Mouse (Mus musculus) liver, postnatal 0 days (tissue): ENCODE data around the gene Rfx4. TPM values are rescaled to one million over a fixed set of nuclear protein-coding genes. Genes with fewer than 3 reads are reported as not detected.
A peak's percentile ranks its signal among the peaks of the same experiment; 100 is the strongest.

Source experiments
- ATAC-seq: fragments of 200-750 bp; cut with Nextera tagmentation; 2 replicates; pipeline ENCODE4 v1.8.0; 2017; ENCODE audit warnings: mild to moderate bottlenecking, moderate library complexity
- DNase-seq: peaks from one replicate; pipeline ENCODE4 v3.0.0-alpha.2; 2016
- H3K27ac ChIP-seq: fragments of 300-500 bp; sonication (generic); 2 replicates; pipeline ENCODE4 v1.5.1; 2014; ENCODE audit warnings: antibody characterized with exemption, moderate library complexity, mild to moderate bottlenecking, low read depth
- H3K27me3 ChIP-seq: fragments of 300-500 bp; sonication (generic); 2 replicates; pipeline ENCODE4 v1.6.1; 2014; ENCODE audit warnings: low read length, control low read depth, mixed read lengths; ENCODE audit not compliant: insufficient read depth
- H3K36me3 ChIP-seq: fragments of 300-500 bp; sonication (generic); replicated peaks from 2 replicates; pipeline ENCODE4 v1.6.1; 2014; ENCODE audit warnings: mild to moderate bottlenecking, control low read depth, low read length, moderate library complexity, mixed read lengths; ENCODE audit not compliant: insufficient read depth
- H3K4me1 ChIP-seq: fragments of 300-500 bp; sonication (generic); 2 replicates; pipeline ENCODE4 v1.6.1; 2014; ENCODE audit warnings: antibody characterized with exemption, mild to moderate bottlenecking, control low read depth; ENCODE audit not compliant: insufficient read depth
- H3K4me2 ChIP-seq: fragments of 300-500 bp; sonication (generic); 2 replicates; pipeline ENCODE4 v1.6.1; 2014; ENCODE audit warnings: low read depth, mild to moderate bottlenecking, low read length, moderate library complexity, mixed read lengths
- H3K4me3 ChIP-seq: fragments of 300-500 bp; sonication (generic); 2 replicates; pipeline ENCODE4 v1.5.1; 2014; ENCODE audit warnings: low read depth, low read length
- H3K9ac ChIP-seq: fragments of 300-500 bp; sonication (generic); replicated peaks from 2 replicates; pipeline ENCODE4 v1.6.1; 2014; ENCODE audit warnings: mild to moderate bottlenecking, moderate library complexity
- H3K9me3 ChIP-seq: fragments of 300-500 bp; sonication (generic); 2 replicates; pipeline ENCODE4 v1.6.1; 2016; ENCODE audit warnings: mild to moderate bottlenecking, control low read depth, low read length, mixed read lengths
- CTCF ChIP-seq: sonication (generic); IDR thresholded peaks from 2 replicates; pipeline ENCODE4 v1.5.1; 2016; ENCODE audit warnings: antibody characterized with exemption, low read depth
- EP300 ChIP-seq: IDR thresholded peaks from 2 replicates; pipeline ENCODE4 v1.6.1; 2016; ENCODE audit warnings: antibody characterized with exemption, low read depth, mild to moderate bottlenecking
- WGBS: fragments of 180-500 bp; shearing (Covaris S2); extraction: QIAGEN DNeasy Blood & Tissue Kit; methylation state at CpG from one replicate; pipeline ENCODE4 v1.1.7; 2014; ENCODE audit not compliant: insufficient replicate concordance; 5-methylcytosine and 5-hydroxymethylcytosine counted together
- polyA plus RNA-seq: library from polyadenylated mRNA; unstranded; fragments of >200 nt; fragmentation: Nextera tagmentation; extraction: Ambion mirVana; gene quantifications from 2 replicates; pipeline ENCODE4 v1.2.1, GENCODE M21; 2015

The Rfx4 gene
- polyA plus RNA-seq, 1 experiment from 2014 or later = not detected

DNA sequence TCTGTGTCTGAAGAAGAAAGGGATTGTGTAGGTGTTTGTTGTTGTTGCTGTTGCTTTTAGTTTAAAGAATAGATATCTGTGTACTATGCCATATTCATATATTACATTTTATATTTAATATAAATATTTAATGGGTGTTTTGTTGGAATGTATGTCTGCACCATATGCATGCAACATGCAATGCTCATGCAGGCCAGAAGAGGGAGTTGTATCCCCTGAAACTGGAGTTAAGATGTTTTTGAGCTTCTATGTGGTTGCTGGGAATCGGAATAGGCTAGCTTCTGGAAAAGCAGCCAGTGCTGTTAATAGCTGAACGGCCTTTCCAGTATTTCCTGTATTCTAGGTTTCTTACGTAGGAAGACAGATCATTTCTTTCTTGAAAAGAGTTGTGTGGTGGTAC, 189.8 kb downstream of the Rfx4 start:
- 85% methylated on average over 3 of the region's 3 CpGs for WGBS
- H3K9me3 ChIP-seq = no peaks in the 10 kb centered on the region
- H3K27me3 ChIP-seq = no peaks in the 10 kb centered on the region
- H3K9ac ChIP-seq = no peak overlapping the region
- H3K4me3 ChIP-seq = no peak overlapping the region
- H3K4me2 ChIP-seq = no peak overlapping the region
- no peak for TF ChIP-seq EP300
- TF ChIP-seq CTCF = peak; percentile 54
- H3K27ac ChIP-seq = no peak overlapping the region
- peaks cover 17% of the 10 kb centered on the region for H3K36me3 ChIP-seq
- H3K4me1 ChIP-seq = peaks cover 3% of the 10 kb centered on the region; the same call in 1 of the 2 replicates
- ATAC-seq = no peak
- DNase-seq = no peak

DNA sequence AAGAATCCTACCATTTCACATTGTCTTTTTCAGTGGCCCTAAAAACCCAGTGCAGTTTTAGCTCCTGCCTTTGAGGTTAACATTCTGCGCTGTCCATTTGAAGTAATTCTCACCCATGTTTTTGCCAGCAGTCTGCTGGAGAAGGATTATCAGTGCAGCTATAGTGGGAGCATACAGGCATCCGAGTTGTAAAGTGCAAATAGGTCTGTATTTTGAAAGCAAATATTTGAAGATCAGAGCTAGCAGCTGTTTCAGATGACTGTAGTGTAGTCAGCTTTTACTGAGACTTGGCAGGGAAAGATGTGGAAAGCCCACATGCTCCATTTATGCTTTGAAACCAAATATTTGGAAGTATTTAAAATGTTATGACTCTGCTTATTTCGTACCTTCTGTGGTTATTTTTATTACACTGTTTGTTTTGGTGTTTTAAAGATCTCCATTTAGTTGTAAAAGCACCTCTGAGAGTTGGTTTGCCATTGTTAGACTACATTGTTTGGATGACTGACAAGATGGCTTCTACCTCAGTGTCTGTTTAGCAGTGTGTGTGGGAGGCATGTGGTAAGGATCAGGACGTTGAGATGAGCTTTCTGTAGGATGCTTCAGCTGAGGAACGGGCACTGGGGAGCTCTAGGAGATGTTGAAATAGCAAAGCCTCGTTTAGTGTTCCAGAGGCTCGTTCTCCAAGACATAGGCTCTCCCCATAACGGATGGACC, 193.3 kb downstream of the Rfx4 start:
- Histone ChIP-seq H3K27ac (no peak overlapping the region), H3K4me1 (peaks cover 10% of the 10 kb centered on the region; the same call in 1 of the 2 replicates), H3K4me2 (no peak overlapping the region), H3K9me3 (no peaks in the 10 kb centered on the region), H3K4me3 (no peak overlapping the region), H3K9ac (no peak overlapping the region), H3K36me3 (peaks cover 17% of the 10 kb centered on the region), H3K27me3 (no peaks in the 10 kb centered on the region)
- ATAC-seq (no peak), DNase-seq (no peak)
- TF ChIP-seq EP300 (no peak), CTCF (no peak)
- 59% methylated on average over 8 of the region's 8 CpGs for WGBS

DNA sequence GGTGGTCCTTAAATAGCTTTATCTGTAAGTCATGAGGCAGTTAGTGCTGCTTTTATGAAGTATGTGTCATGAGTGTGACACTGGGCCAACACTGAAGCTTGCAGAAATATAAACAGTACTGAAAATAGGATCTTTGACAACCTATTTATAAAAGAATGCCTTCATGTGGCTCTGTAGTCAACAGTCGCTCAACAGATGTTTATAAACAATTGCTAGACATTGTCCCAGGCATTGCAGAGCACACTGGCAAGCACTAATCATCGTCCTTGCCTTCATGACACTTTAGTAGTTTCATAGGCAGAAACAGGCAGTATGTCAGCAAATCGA, 193.8 kb downstream of the Rfx4 start:
- no peak for ATAC-seq
- 65% methylated on average over 3 of the region's 3 CpGs for WGBS

DNA sequence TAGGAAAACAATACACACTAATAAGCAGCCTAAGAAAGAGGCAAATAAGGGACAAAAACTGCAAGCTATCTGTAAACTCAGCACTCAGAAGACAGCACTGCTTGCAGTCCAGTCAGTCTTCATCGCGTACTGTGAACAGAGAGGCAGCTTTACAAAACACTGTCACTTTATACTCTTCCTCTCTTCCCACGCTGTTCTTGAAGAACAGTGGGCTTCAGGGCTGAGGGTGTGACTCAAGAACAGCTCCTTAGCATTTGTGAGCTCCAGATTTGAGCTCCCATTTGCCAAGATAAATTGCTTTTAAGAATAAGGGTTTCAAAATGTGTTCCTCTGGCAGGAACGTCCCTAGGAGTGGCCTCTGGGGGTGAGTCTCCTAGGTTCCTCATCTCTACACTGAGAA, 194.5 kb downstream of the Rfx4 start:
- Histone ChIP-seq H3K36me3 (peaks cover 19% of the 10 kb centered on the region), H3K4me3 (no peak overlapping the region), H3K27ac (no peak overlapping the region), H3K9ac (no peak overlapping the region), H3K4me2 (no peak overlapping the region), H3K4me1 (peaks cover 10% of the 10 kb centered on the region), H3K9me3 (no peaks in the 10 kb centered on the region), H3K27me3 (no peaks in the 10 kb centered on the region)
- WGBS = 77% methylated on average over 4 of the region's 4 CpGs
- DNase-seq = no peak
- TF ChIP-seq EP300 (no peak), CTCF (no peak)
- no peak for ATAC-seq

More for the DNA sequence above, 193.8 kb downstream of the Rfx4 start:
- no peak overlapping the region for H3K4me2 ChIP-seq
- no peaks in the 10 kb centered on the region for H3K27me3 ChIP-seq
- H3K9ac ChIP-seq = no peak overlapping the region
- H3K27ac ChIP-seq = no peak overlapping the region
- TF ChIP-seq CTCF = no peak
- TF ChIP-seq EP300 = no peak
- peaks cover 19% of the 10 kb centered on the region for H3K36me3 ChIP-seq
- no peak overlapping the region for H3K4me3 ChIP-seq
- no peaks in the 10 kb centered on the region for H3K9me3 ChIP-seq
- H3K4me1 ChIP-seq = peaks cover 10% of the 10 kb centered on the region; the same call in 1 of the 2 replicates
- no peak for DNase-seq

DNA sequence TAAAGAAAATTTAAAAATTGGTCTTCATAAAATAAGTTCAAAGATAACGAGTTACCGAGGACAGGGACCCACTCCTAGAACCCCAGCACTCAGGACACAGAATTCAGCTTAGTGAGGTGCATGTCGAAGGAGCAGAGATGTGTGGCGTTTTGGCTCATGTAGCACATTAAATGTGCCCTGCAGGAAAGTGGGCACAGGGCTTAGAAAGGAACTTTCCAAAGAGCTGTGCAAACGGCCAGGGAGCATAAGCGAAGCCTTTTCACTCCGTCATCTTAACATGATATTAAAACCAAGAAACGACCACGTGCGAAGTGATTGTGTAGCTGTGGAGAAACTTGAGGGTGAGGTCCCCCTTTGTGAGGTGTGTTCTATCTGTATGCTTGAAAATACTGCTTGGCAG, 198.4 kb downstream of the Rfx4 start:
- no peak for DNase-seq
- Histone ChIP-seq H3K27me3 (no peaks in the 10 kb centered on the region), H3K9me3 (no peaks in the 10 kb centered on the region), H3K4me3 (no peak overlapping the region), H3K4me2 (no peak overlapping the region), H3K27ac (no peak overlapping the region), H3K4me1 (peaks cover 21% of the 10 kb centered on the region), H3K36me3 (peaks cover 2% of the 10 kb centered on the region; the same call in 1 of the 2 replicates), H3K9ac (no peak overlapping the region)
- no peak for ATAC-seq
- 86% methylated on average over 10 of the region's 10 CpGs for WGBS
- no peak for TF ChIP-seq CTCF
- no peak for TF ChIP-seq EP300

Other genes with a start within 250 kb of the Rfx4 start
- gene Ckap4, start 222.0 kb upstream of the Rfx4 start, polyA plus RNA-seq = 10.3 and 10.6 TPM in 2 replicates
- gene Tcp11l2, start 179.4 kb upstream of the Rfx4 start, polyA plus RNA-seq = 29.8 and 36.8 TPM in 2 replicates
- 2.8 and 3.9 TPM in 2 replicates for gene Polr3b, start 133.8 kb upstream of the Rfx4 start, polyA plus RNA-seq
- gene Ric8b, start 161.6 kb downstream of the Rfx4 start, polyA plus RNA-seq = 2.3 and 2.6 TPM in 2 replicates